9 mouse cellular contexts compared by ENCODE assay signal in genomic region chr2:4154036-4154653, GRCm38 (mm10).
A peak's percentile ranks its signal among the peaks of the same experiment; 100 is the strongest.
DNase-seq lines count a peak whose midpoint lies in the region; ATAC-seq and TF ChIP-seq lines count a peak whose summit lies in the region.
"Had no signal": no experiment of that assay in that cellular context is flagged by ENCODE, and none has a peak within 500 bp of the region (broad histone marks: within the 10 kb centered on the region; RNA-seq: fewer than 3 reads in every experiment).

No protein-coding gene starts in this region.

- TF ChIP-seq POLR2A in limb, embryonic 14.5 days (IDR thresholded peaks at IDR 0.05; ENCODE audit: borderline replicate concordance, extremely low read depth, insufficient read depth, insufficient read length) = no peak

- H3K9me3 ChIP-seq in forebrain, embryonic 11.5 days (ENCODE audit: control insufficient read depth, low read length) = no peaks in the 10 kb centered on the region
- H3K9me3 ChIP-seq in limb, embryonic 14.5 days (ENCODE audit: control insufficient read depth, low read length) = no peaks in the 10 kb centered on the region

- H3K27me3 ChIP-seq in forebrain, embryonic 11.5 days (ENCODE audit: control insufficient read depth, insufficient read depth, low read length) = no peaks in the 10 kb centered on the region; the same call in 1 of the 2 replicates
- H3K27me3 ChIP-seq in limb, embryonic 14.5 days (ENCODE audit: control insufficient read depth, insufficient read depth, low read length) = no peaks in the 10 kb centered on the region

- 56% methylated on average over 5 of the region's 5 CpGs for WGBS in forebrain, embryonic 11.5 days
- 60% methylated on average over 5 of the region's 5 CpGs for WGBS in limb, embryonic 14.5 days

- peak; percentile 15 for DNase-seq in left cerebral cortex, postnatal 4 days
- no peak for DNase-seq in left cerebral cortex, adult 9 months (ENCODE audit: low spot score in 2 of 2)
- peak; percentile 59 for DNase-seq in forebrain, embryonic 11.5 days (ENCODE audit: low spot score)
- no peak for DNase-seq in limb, embryonic 14.5 days (ENCODE audit: low spot score)
- DNase-seq in retina, embryonic 14.5 days (ENCODE audit: low spot score) = peak; percentile 72
- no peak for DNase-seq in gastrocnemius, postnatal 4 days (ENCODE audit: low spot score in 2 of 2)
- DNase-seq in gastrocnemius, postnatal 25 days = no peak
- DNase-seq in frontal cortex, postnatal 25 days (ENCODE audit: low spot score in 2 of 2) = no peak

- peak overlapping the region; percentile 4; the same call in 1 of the 2 replicates for H3K4me3 ChIP-seq in forebrain, embryonic 11.5 days (ENCODE audit: low read depth, low read length)
- H3K4me3 ChIP-seq in limb, embryonic 14.5 days (replicated peaks; ENCODE audit: low read length) = peak overlapping the region; percentile 44; the same call in 1 of the 2 replicates

- H3K36me3 ChIP-seq in forebrain, embryonic 11.5 days (ENCODE audit: control insufficient read depth, insufficient read depth, low read length) = no peaks in the 10 kb centered on the region
- H3K36me3 ChIP-seq in limb, embryonic 14.5 days (ENCODE audit: control insufficient read depth, insufficient read depth, low read length) = no peaks in the 10 kb centered on the region

- no peak overlapping the region for H3K9ac ChIP-seq in forebrain, embryonic 11.5 days (ENCODE audit: low read length)
- no peak overlapping the region for H3K9ac ChIP-seq in limb, embryonic 14.5 days (ENCODE audit: low read depth, low read length, severe bottlenecking)

- no peak for ATAC-seq in forebrain, embryonic 11.5 days (replicated peaks; ENCODE audit: low FRiP score)
- no peak for ATAC-seq in limb, embryonic 14.5 days (ENCODE audit: low FRiP score, low read depth)
- ATAC-seq: lung, postnatal 0 days had no signal

- 0 out of 2 replicates have a peak overlapping the region, but pooled peaks have one; percentile 9 for H3K27ac ChIP-seq in forebrain, embryonic 11.5 days (ENCODE audit: low read depth, low read length)
- H3K27ac ChIP-seq in limb, embryonic 14.5 days (replicated peaks; ENCODE audit: low read depth, low read length) = no peak overlapping the region

- H3K4me1 ChIP-seq in forebrain, embryonic 11.5 days (replicated peaks; ENCODE audit: control insufficient read depth, insufficient read depth, low read length) = peaks cover 9% of the 10 kb centered on the region; the same call in 1 of the 2 replicates
- 0 out of 2 replicates have a peak, but pooled peaks cover 3% of the 10 kb centered on the region for H3K4me1 ChIP-seq in limb, embryonic 14.5 days (ENCODE audit: control insufficient read depth, insufficient read depth, low read length)

- intact Hi-C loops in left cerebral cortex, postnatal 4 days (cut with DNase I) = loop anchor here (10.0 kb wide), 1 partner anchor 109 kb away; no protein-coding TSS in a partner anchor

- peak overlapping the region; percentile 68 for H3K4me2 ChIP-seq in forebrain, embryonic 11.5 days (ENCODE audit: low read depth, low read length, severe bottlenecking)
- H3K4me2 ChIP-seq in limb, embryonic 14.5 days (replicated peaks; ENCODE audit: low read depth, low read length, severe bottlenecking) = peak overlapping the region; percentile 78; the same call in 1 of the 2 replicates

Comparison
In these comparisons a context has a peak if more than half of its experiments do, and no peak if none do; other contexts are left out.
1. DNase-seq: peak in left cerebral cortex, postnatal 4 days (single experiment), forebrain, embryonic 11.5 days (single experiment) and retina, embryonic 14.5 days (single experiment); none in left cerebral cortex, adult 9 months (0 of 2), limb, embryonic 14.5 days (single experiment), gastrocnemius, postnatal 4 days (0 of 2), gastrocnemius, postnatal 25 days (single experiment) and frontal cortex, postnatal 25 days (0 of 2).